Mouse (Mus musculus): Measurements from ENCODE around the gene Grap2.

DNA sequence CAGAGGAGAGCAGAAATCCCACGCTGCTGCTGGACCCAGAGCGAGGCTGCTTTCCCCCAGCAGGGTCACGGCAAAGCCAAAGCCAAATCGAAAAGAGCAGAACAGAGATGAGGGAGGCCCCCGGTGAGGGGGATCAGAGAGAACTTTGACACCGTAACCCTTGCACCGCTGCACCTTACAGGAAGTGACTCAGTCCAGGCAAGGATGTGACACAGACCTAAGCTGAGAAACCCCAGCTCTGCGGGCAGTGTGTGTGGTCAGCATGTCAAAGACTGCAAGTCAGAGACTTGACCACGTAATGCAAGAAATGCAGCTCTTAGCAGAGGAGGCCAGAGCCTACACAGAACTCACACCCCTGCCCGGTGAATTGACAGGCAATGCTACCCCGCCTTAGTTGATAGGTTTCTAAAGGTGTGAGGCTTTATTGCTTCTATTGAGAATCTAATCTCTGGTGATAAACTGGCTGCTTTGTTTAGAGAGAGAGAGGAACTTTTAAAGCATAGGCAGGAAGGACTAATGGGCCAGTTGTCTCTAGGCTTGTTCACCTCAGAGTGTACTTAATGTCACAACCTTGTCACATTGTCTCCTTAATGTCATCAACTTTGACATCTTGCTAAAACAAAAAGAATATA, 66.8 kb downstream of the Grap2 start:
- no peak for TF ChIP-seq CTCF (IDR thresholded peaks at IDR 0.05; ENCODE audit: extremely low read depth, insufficient read depth, low read length)
- no peak for TF ChIP-seq POLR2A (IDR thresholded peaks at IDR 0.05; ENCODE audit: extremely low read depth, insufficient read depth, low read length)
